In genomic region chr15:81882348-81882747, GRCm38 (mm10) we compare ENCODE assay signal across 21 mouse cellular contexts. TPM values are rescaled to one million over a fixed set of nuclear protein-coding genes. Genes with fewer than 3 reads are reported as not detected.
DNase-seq lines count a peak whose midpoint lies in the region; ATAC-seq and TF ChIP-seq lines count a peak whose summit lies in the region.
"Had no signal": no experiment of that assay in that cellular context is flagged by ENCODE, and none has a peak within 500 bp of the region (broad histone marks: within the 10 kb centered on the region; RNA-seq: fewer than 3 reads in every experiment).

No protein-coding gene starts in this region.

- H3K4me2 ChIP-seq in intestine, embryonic 16.5 days (ENCODE audit: low read depth, low read length): no peak overlapping the region
- no peak overlapping the region for H3K4me2 ChIP-seq in liver, embryonic 14.5 days (ENCODE audit: low read depth)
- no peak overlapping the region for H3K4me2 ChIP-seq in midbrain, postnatal 0 days (ENCODE audit: low read depth, low read length, poor library complexity, severe bottlenecking)
- H3K4me2 ChIP-seq: hindbrain, embryonic 12.5 days; limb, embryonic 13.5 days; midbrain, embryonic 13.5 days; neural tube, embryonic 13.5 days had no signal

- no peak for TF ChIP-seq POLR2A in kidney, adult 2 months (IDR thresholded peaks at IDR 0.05; ENCODE audit: low read depth, low read length)
- TF ChIP-seq POLR2A in cortical plate, adult 2 months (IDR thresholded peaks at IDR 0.05; ENCODE audit: extremely low read depth, insufficient read depth, low read length): no peak

- 40% methylated on average over 3 of the region's 3 CpGs for WGBS in kidney, adult 2 months
- WGBS in intestine, embryonic 16.5 days: 76% methylated on average over 3 of the region's 3 CpGs
- 78% methylated on average over 3 of the region's 3 CpGs for WGBS in liver, embryonic 14.5 days (ENCODE audit: insufficient replicate concordance)
- WGBS in midbrain, postnatal 0 days: 91% methylated on average over 3 of the region's 3 CpGs

- no peaks in the 10 kb centered on the region for H3K36me3 ChIP-seq in kidney, adult 2 months (ENCODE audit: control insufficient read depth, insufficient read depth, low read length)
- 0 out of 2 replicates have a peak, but pooled peaks cover 5% of the 10 kb centered on the region for H3K36me3 ChIP-seq in intestine, embryonic 16.5 days (ENCODE audit: control insufficient read depth, insufficient read depth, low read length)
- H3K36me3 ChIP-seq in liver, embryonic 14.5 days (replicated peaks; ENCODE audit: control insufficient read depth, insufficient read depth, low read depth): no peaks in the 10 kb centered on the region; the same call in 1 of the 2 replicates
- H3K36me3 ChIP-seq in midbrain, postnatal 0 days (ENCODE audit: insufficient read depth, low read length): no peaks in the 10 kb centered on the region
- H3K36me3 ChIP-seq: hindbrain, embryonic 12.5 days; midbrain, embryonic 13.5 days; neural tube, embryonic 13.5 days had no signal

- peaks cover 52% of the 10 kb centered on the region for H3K4me1 ChIP-seq in kidney, adult 2 months (ENCODE audit: control insufficient read depth, insufficient read depth, low read length)
- H3K4me1 ChIP-seq in cortical plate, adult 2 months (ENCODE audit: control insufficient read depth, insufficient read depth, low read length): peaks cover 25% of the 10 kb centered on the region
- peaks cover 7% of the 10 kb centered on the region; the same call in 1 of the 2 replicates for H3K4me1 ChIP-seq in intestine, embryonic 16.5 days (ENCODE audit: control insufficient read depth, insufficient read depth, low read length)
- H3K4me1 ChIP-seq in liver, embryonic 14.5 days (replicated peaks; ENCODE audit: control insufficient read depth in 2 of 2, insufficient read depth in 2 of 2, low read length in 1 of 2): peaks cover 5 to 7% of the 10 kb centered on the region in 2 experiments
- peaks cover 11% of the 10 kb centered on the region; the same call in 1 of the 2 replicates for H3K4me1 ChIP-seq in midbrain, postnatal 0 days (ENCODE audit: insufficient read depth, low read length)
- H3K4me1 ChIP-seq: limb, embryonic 13.5 days had no signal

- DNase-seq in kidney, adult 2 months: peak; percentile 84
- DNase-seq in kidney, postnatal 10 days: no peak
- DNase-seq in liver, embryonic 14.5 days (ENCODE audit: low read depth in 3 of 3, low spot score in 3 of 3): no peak
- no peak for DNase-seq in frontal cortex, postnatal 36 days (ENCODE audit: low spot score in 2 of 2)
- no peak for DNase-seq in midbrain, postnatal 0 days (ENCODE audit: low spot score)
- no peak for DNase-seq in adrenal gland, postnatal 25 days
- DNase-seq: adrenal gland, postnatal 10 days; cerebellum, adult 11 months; cerebellum, postnatal 10 days; embryo, embryonic 11 days; right cerebral cortex, adult 18-20 months; thymus, postnatal 4 days had no signal

- TF ChIP-seq EP300 in liver, embryonic 14.5 days (IDR thresholded peaks at IDR 0.05; ENCODE audit: low read depth): no peak

- H3K27me3 ChIP-seq in kidney, adult 2 months (replicated peaks; ENCODE audit: control insufficient read depth, insufficient read depth, low read length): no peaks in the 10 kb centered on the region
- no peaks in the 10 kb centered on the region for H3K27me3 ChIP-seq in intestine, embryonic 16.5 days (replicated peaks; ENCODE audit: control insufficient read depth, insufficient read depth, low read length)
- no peaks in the 10 kb centered on the region for H3K27me3 ChIP-seq in liver, embryonic 14.5 days (ENCODE audit: control insufficient read depth, insufficient read depth, low read length)
- H3K27me3 ChIP-seq in midbrain, postnatal 0 days (ENCODE audit: insufficient read depth, low read length): no peaks in the 10 kb centered on the region
- H3K27me3 ChIP-seq: hindbrain, embryonic 12.5 days; limb, embryonic 13.5 days; midbrain, embryonic 13.5 days; neural tube, embryonic 13.5 days had no signal

- no peak overlapping the region for H3K9ac ChIP-seq in intestine, embryonic 16.5 days (ENCODE audit: low read depth, low read length)
- H3K9ac ChIP-seq in liver, embryonic 14.5 days (replicated peaks): 0 out of 2 replicates have a peak overlapping the region, but pooled peaks have one; percentile 13
- no peak overlapping the region for H3K9ac ChIP-seq in midbrain, postnatal 0 days (replicated peaks; ENCODE audit: low read length, poor library complexity, severe bottlenecking)
- H3K9ac ChIP-seq: hindbrain, embryonic 12.5 days; limb, embryonic 13.5 days; midbrain, embryonic 13.5 days; neural tube, embryonic 13.5 days had no signal

- TF ChIP-seq CTCF in kidney, adult 2 months (conservative IDR thresholded peaks at IDR 0.05; ENCODE audit: insufficient read depth, insufficient read length, low read depth, low read length): no peak
- TF ChIP-seq CTCF in cortical plate, adult 2 months (IDR thresholded peaks at IDR 0.05; ENCODE audit: extremely low read depth, insufficient read depth, low read length): no peak
- no peak for TF ChIP-seq CTCF in liver, embryonic 14.5 days (IDR thresholded peaks at IDR 0.05; ENCODE audit: low read depth)
- TF ChIP-seq CTCF in midbrain, postnatal 0 days (IDR thresholded peaks at IDR 0.05): no peak

- no peak overlapping the region for H3K4me3 ChIP-seq in kidney, adult 2 months (ENCODE audit: insufficient read depth, low read depth, low read length)
- H3K4me3 ChIP-seq in cortical plate, adult 2 months (ENCODE audit: insufficient read depth, low read length): no peak overlapping the region
- no peak overlapping the region for H3K4me3 ChIP-seq in intestine, embryonic 16.5 days (ENCODE audit: low read length)
- H3K4me3 ChIP-seq in liver, embryonic 14.5 days (ENCODE audit: insufficient read depth in 1 of 2, low read depth in 2 of 2, low read length in 2 of 2): no peak overlapping the region
- H3K4me3 ChIP-seq in midbrain, postnatal 0 days (ENCODE audit: low read depth, low read length): no peak overlapping the region
- H3K4me3 ChIP-seq: heart, embryonic 10.5 days; hindbrain, embryonic 12.5 days; limb, embryonic 13.5 days; midbrain, embryonic 13.5 days; neural tube, embryonic 13.5 days had no signal

- H3K27ac ChIP-seq in kidney, adult 2 months (ENCODE audit: insufficient read depth, low read depth, low read length): peak overlapping the region; percentile 34
- peak overlapping the region; percentile 25; the same call in 1 of the 2 replicates for H3K27ac ChIP-seq in cortical plate, adult 2 months (ENCODE audit: insufficient read depth, low read length)
- H3K27ac ChIP-seq in intestine, embryonic 16.5 days (ENCODE audit: low read length): 0 out of 2 replicates have a peak overlapping the region, but pooled peaks have one; percentile 3
- H3K27ac ChIP-seq in liver, embryonic 14.5 days: no peak overlapping the region
- H3K27ac ChIP-seq in midbrain, postnatal 0 days (ENCODE audit: low read depth, low read length): no peak overlapping the region; the same call in 1 of the 2 replicates
- H3K27ac ChIP-seq: heart, embryonic 10.5 days; hindbrain, embryonic 12.5 days; limb, embryonic 13.5 days; midbrain, embryonic 13.5 days had no signal

- H3K9me3 ChIP-seq in intestine, embryonic 16.5 days (ENCODE audit: control insufficient read depth, low read length): no peaks in the 10 kb centered on the region
- no peaks in the 10 kb centered on the region for H3K9me3 ChIP-seq in liver, embryonic 14.5 days (ENCODE audit: control insufficient read depth, low read length)
- no peaks in the 10 kb centered on the region for H3K9me3 ChIP-seq in midbrain, postnatal 0 days (ENCODE audit: low read length)
- H3K9me3 ChIP-seq: heart, embryonic 10.5 days; hindbrain, embryonic 12.5 days; limb, embryonic 13.5 days; midbrain, embryonic 13.5 days; neural tube, embryonic 13.5 days had no signal

- no peak; the same call in 1 of the 2 replicates for ATAC-seq in intestine, embryonic 16.5 days
- no peak for ATAC-seq in liver, embryonic 14.5 days (ENCODE audit: insufficient read depth)
- no peak for ATAC-seq in midbrain, postnatal 0 days (ENCODE audit: low FRiP score)
- ATAC-seq: forebrain, embryonic 16.5 days; lung, postnatal 0 days; midbrain, embryonic 13.5 days had no signal

RNA-seq across cellular contexts. Expression of gene Aco2, which starts 10.2 kb away (rescaled TPM):
- 890 and 915 TPM in 2 replicates for polyA plus RNA-seq in kidney, adult 2 months (2012; rRNA removed)
- polyA plus RNA-seq in cortical plate, adult 2 months (2012; rRNA removed): 533 and 545 TPM in 2 replicates
- 288 and 307 TPM in 2 replicates for polyA plus RNA-seq in intestine, embryonic 16.5 days (2015; fragmentation: Nextera tagmentation; extraction: Ambion mirVana)
- polyA plus RNA-seq in liver, embryonic 14.5 days (2012; rRNA removed): 74.9 and 85.0 TPM in 2 replicates
- polyA plus RNA-seq in liver, embryonic 14.5 days (2014; fragmentation: Nextera tagmentation; extraction: Ambion mirVana): 72.1 and 80.6 TPM in 2 replicates
- 380 and 412 TPM in 2 replicates for total RNA-seq in midbrain, postnatal 0 days (2014; rRNA removed)
- polyA plus RNA-seq in midbrain, postnatal 0 days (2015; fragmentation: Nextera tagmentation; extraction: Ambion mirVana): 257 and 279 TPM in 2 replicates
- 641 and 903 TPM in 2 replicates for total RNA-seq in adrenal gland, postnatal 25 days (2021)

RNA-seq across cellular contexts. Expression of gene Phf5a, which starts 10.6 kb away (rescaled TPM):
- polyA plus RNA-seq in kidney, adult 2 months (2012; rRNA removed): 33.5 and 47.4 TPM in 2 replicates
- polyA plus RNA-seq in cortical plate, adult 2 months (2012; rRNA removed): 53.3 and 57.7 TPM in 2 replicates
- 119 and 122 TPM in 2 replicates for polyA plus RNA-seq in intestine, embryonic 16.5 days (2015; fragmentation: Nextera tagmentation; extraction: Ambion mirVana)
- 42.3 and 72.6 TPM in 2 replicates for polyA plus RNA-seq in liver, embryonic 14.5 days (2012; rRNA removed)
- polyA plus RNA-seq in liver, embryonic 14.5 days (2014; fragmentation: Nextera tagmentation; extraction: Ambion mirVana): 120 and 130 TPM in 2 replicates
- 31.8 and 34.1 TPM in 2 replicates for total RNA-seq in midbrain, postnatal 0 days (2014; rRNA removed)
- polyA plus RNA-seq in midbrain, postnatal 0 days (2015; fragmentation: Nextera tagmentation; extraction: Ambion mirVana): 107 and 118 TPM in 2 replicates
- total RNA-seq in adrenal gland, postnatal 25 days (2021): 53.8 and 58.7 TPM in 2 replicates

RNA-seq across cellular contexts. Expression of gene Tob2, which starts 23.8 kb away (rescaled TPM):
- polyA plus RNA-seq in kidney, adult 2 months (2012; rRNA removed): 31.6 and 40.3 TPM in 2 replicates
- 19.9 and 21.0 TPM in 2 replicates for polyA plus RNA-seq in cortical plate, adult 2 months (2012; rRNA removed)
- 25.3 and 28.6 TPM in 2 replicates for polyA plus RNA-seq in intestine, embryonic 16.5 days (2015; fragmentation: Nextera tagmentation; extraction: Ambion mirVana)
- 4.9 and 5.1 TPM in 2 replicates for polyA plus RNA-seq in liver, embryonic 14.5 days (2012; rRNA removed)
- 5.6 and 7.2 TPM in 2 replicates for polyA plus RNA-seq in liver, embryonic 14.5 days (2014; fragmentation: Nextera tagmentation; extraction: Ambion mirVana)
- 10.9 and 15.4 TPM in 2 replicates for total RNA-seq in midbrain, postnatal 0 days (2014; rRNA removed)
- polyA plus RNA-seq in midbrain, postnatal 0 days (2015; fragmentation: Nextera tagmentation; extraction: Ambion mirVana): 12.2 and 14.2 TPM in 2 replicates
- 72.3 and 86.1 TPM in 2 replicates for total RNA-seq in adrenal gland, postnatal 25 days (2021)

RNA-seq across cellular contexts. Expression of gene Polr3h, which starts 43.7 kb away (rescaled TPM):
- 16.1 and 20.2 TPM in 2 replicates for polyA plus RNA-seq in kidney, adult 2 months (2012; rRNA removed)
- 61.5 and 63.0 TPM in 2 replicates for polyA plus RNA-seq in cortical plate, adult 2 months (2012; rRNA removed)
- 83.9 and 85.0 TPM in 2 replicates for polyA plus RNA-seq in intestine, embryonic 16.5 days (2015; fragmentation: Nextera tagmentation; extraction: Ambion mirVana)
- polyA plus RNA-seq in liver, embryonic 14.5 days (2012; rRNA removed): 13.2 and 13.7 TPM in 2 replicates
- 68.3 and 77.5 TPM in 2 replicates for polyA plus RNA-seq in liver, embryonic 14.5 days (2014; fragmentation: Nextera tagmentation; extraction: Ambion mirVana)
- 46.5 and 49.5 TPM in 2 replicates for total RNA-seq in midbrain, postnatal 0 days (2014; rRNA removed)
- polyA plus RNA-seq in midbrain, postnatal 0 days (2015; fragmentation: Nextera tagmentation; extraction: Ambion mirVana): 77.0 and 80.3 TPM in 2 replicates
- total RNA-seq in adrenal gland, postnatal 25 days (2021): 21.4 and 28.9 TPM in 2 replicates

RNA-seq across cellular contexts. Expression of gene Csdc2, which starts 54.2 kb away (rescaled TPM):
- 5.6 and 6.0 TPM in 2 replicates for polyA plus RNA-seq in kidney, adult 2 months (2012; rRNA removed)
- 111 and 115 TPM in 2 replicates for polyA plus RNA-seq in cortical plate, adult 2 months (2012; rRNA removed)
- 11.2 and 12.4 TPM in 2 replicates for polyA plus RNA-seq in intestine, embryonic 16.5 days (2015; fragmentation: Nextera tagmentation; extraction: Ambion mirVana)
- 0.45 and 0.70 TPM in 2 replicates for polyA plus RNA-seq in liver, embryonic 14.5 days (2012; rRNA removed)
- polyA plus RNA-seq in liver, embryonic 14.5 days (2014; fragmentation: Nextera tagmentation; extraction: Ambion mirVana): 0.52 and 0.58 TPM in 2 replicates
- 172 and 196 TPM in 2 replicates for total RNA-seq in midbrain, postnatal 0 days (2014; rRNA removed)
- polyA plus RNA-seq in midbrain, postnatal 0 days (2015; fragmentation: Nextera tagmentation; extraction: Ambion mirVana): 323 and 327 TPM in 2 replicates
- total RNA-seq in adrenal gland, postnatal 25 days (2021): 9.9 and 20.0 TPM in 2 replicates

Comparison
In these comparisons a context has a peak if more than half of its experiments do, and no peak if none do; other contexts are left out.
1. H3K27ac ChIP-seq: peak in kidney, adult 2 months (single experiment), cortical plate, adult 2 months (single experiment) and intestine, embryonic 16.5 days (single experiment); none in liver, embryonic 14.5 days (single experiment) and midbrain, postnatal 0 days (single experiment).